Mouse (Mus musculus): Measurements from ENCODE around the gene Slc5a2.

Gene Slc5a2

GRCm38 (mm10) chr7:128265411-128265810 lies at the start of gene Slc5a2:
Gene Slc5a2, plus strand, starts transcription at chr7:128265657.
- no peak for DNase-seq (ENCODE audit: low spot score)

GRCm38 (mm10) chr7:128219952-128220351 lies 45.5 kb upstream of the Slc5a2 start:
- no peak for DNase-seq (ENCODE audit: low spot score)

- DNase-seq (ENCODE audit: low spot score): no peak
Measured at GRCm38 (mm10) chr7:128220936-128221335, 44.5 kb upstream of the Slc5a2 start.

GRCm38 (mm10) chr7:128231741-128232140 lies 33.7 kb upstream of the Slc5a2 start:
- DNase-seq (ENCODE audit: low spot score): no peak

GRCm38 (mm10) chr7:128234796-128235195 lies 30.7 kb upstream of the Slc5a2 start:
- DNase-seq (ENCODE audit: low spot score): no peak

GRCm38 (mm10) chr7:128235481-128235880 lies 30.0 kb upstream of the Slc5a2 start:
- DNase-seq (ENCODE audit: low spot score): no peak

GRCm38 (mm10) chr7:128236426-128236825 lies 29.0 kb upstream of the Slc5a2 start:
- no peak for DNase-seq (ENCODE audit: low spot score)

- DNase-seq (ENCODE audit: low spot score): peak; percentile 65
Measured at GRCm38 (mm10) chr7:128236856-128237592, 28.4 kb upstream of the Slc5a2 start, which contains the start of gene Armc5. Gene Armc5, plus strand, starts transcription at chr7:128237342.

- no peak for DNase-seq (ENCODE audit: low spot score)
Measured at GRCm38 (mm10) chr7:128237593-128237926, 27.9 kb upstream of the Slc5a2 start.

- peak; percentile 100 for DNase-seq (ENCODE audit: low spot score)
Measured at GRCm38 (mm10) chr7:128237927-128238778, 27.3 kb upstream of the Slc5a2 start, which contains the start of gene 9130023H24Rik. Gene 9130023H24Rik, minus strand, starts transcription at chr7:128238031.

GRCm38 (mm10) chr7:128238991-128239390 lies 26.5 kb upstream of the Slc5a2 start:
- DNase-seq (ENCODE audit: low spot score): no peak

- DNase-seq (ENCODE audit: low spot score): no peak
Measured at GRCm38 (mm10) chr7:128240131-128240784, 25.2 kb upstream of the Slc5a2 start.

GRCm38 (mm10) chr7:128242331-128242730 lies 23.1 kb upstream of the Slc5a2 start:
- no peak for DNase-seq (ENCODE audit: low spot score)

GRCm38 (mm10) chr7:128243921-128244320 lies 21.5 kb upstream of the Slc5a2 start:
- DNase-seq (ENCODE audit: low spot score): no peak

GRCm38 (mm10) chr7:128244410-128245025 lies 20.9 kb upstream of the Slc5a2 start:
- DNase-seq (ENCODE audit: low spot score): no peak

- no peak for DNase-seq (ENCODE audit: low spot score)
Measured at GRCm38 (mm10) chr7:128245547-128245946, 19.9 kb upstream of the Slc5a2 start.

- peak; percentile 63 for DNase-seq (ENCODE audit: low spot score)
Measured at GRCm38 (mm10) chr7:128246496-128247391, 18.7 kb upstream of the Slc5a2 start, which contains the start of gene Tgfb1i1. Gene Tgfb1i1, plus strand, starts transcription at chr7:128246812.

- peak; percentile 74 for DNase-seq (ENCODE audit: low spot score)
Measured at GRCm38 (mm10) chr7:128247443-128247842, 18.0 kb upstream of the Slc5a2 start.

GRCm38 (mm10) chr7:128248081-128249042 lies 17.1 kb upstream of the Slc5a2 start:
- DNase-seq (ENCODE audit: low spot score): no peak

GRCm38 (mm10) chr7:128249998-128250397 lies 15.5 kb upstream of the Slc5a2 start:
- DNase-seq (ENCODE audit: low spot score): no peak

All from ovary, adult 18-20 months (tissue).